Mouse (Mus musculus) limb, embryonic 12.5 days (tissue): Measurements from ENCODE around the gene Trim56. TPM values are rescaled to one million over a fixed set of nuclear protein-coding genes. Genes with fewer than 3 reads are reported as not detected.

Experiments
- ATAC-seq: fragments of 200-750 bp; cut with Nextera tagmentation; 2 replicates; pipeline ENCODE4 v1.8.0; 2017; ENCODE audit warnings: low read depth, moderate TSS enrichment; ENCODE audit not compliant: insufficient number of reproducible peaks, insufficient read depth, low FRiP score, low TSS enrichment
- H3K27ac ChIP-seq: fragments of 300-500 bp; sonication (generic); 2 replicates; pipeline ENCODE4 v1.5.1; 2016; ENCODE audit warnings: mild to moderate bottlenecking, moderate library complexity
- H3K27me3 ChIP-seq: fragments of 300-500 bp; sonication (generic); 2 replicates; pipeline ENCODE4 v1.6.1; 2016; ENCODE audit warnings: mild to moderate bottlenecking, moderate library complexity
- H3K36me3 ChIP-seq: fragments of 300-500 bp; sonication (generic); 2 replicates; pipeline ENCODE4 v1.6.1; 2016; ENCODE audit warnings: mild to moderate bottlenecking, moderate library complexity
- H3K4me1 ChIP-seq: fragments of 300-500 bp; sonication (generic); replicated peaks from 2 replicates; pipeline ENCODE4 v1.6.1; 2016
- H3K4me2 ChIP-seq: fragments of 300-500 bp; sonication (generic); 2 replicates; pipeline ENCODE4 v1.6.1; 2016; ENCODE audit warnings: mild to moderate bottlenecking, moderate library complexity
- H3K4me3 ChIP-seq: fragments of 300-500 bp; sonication (generic); replicated peaks from 2 replicates; pipeline ENCODE4 v1.5.1; 2016; ENCODE audit warnings: mild to moderate bottlenecking
- H3K9ac ChIP-seq: fragments of 300-500 bp; sonication (generic); replicated peaks from 2 replicates; pipeline ENCODE4 v1.6.1; 2016; ENCODE audit warnings: mild to moderate bottlenecking, moderate library complexity
- H3K9me3 ChIP-seq: fragments of 300-500 bp; sonication (generic); 2 replicates; pipeline ENCODE4 v1.6.1; 2016; ENCODE audit warnings: mild to moderate bottlenecking, moderate library complexity
- WGBS: fragments of 180-500 bp; shearing (Covaris S2); methylation state at CpG from one replicate; pipeline ENCODE4 v1.1.7; 2016; 5-methylcytosine and 5-hydroxymethylcytosine counted together
- polyA plus RNA-seq: library from polyadenylated mRNA; unstranded; fragments of >200 nt; fragmentation: Nextera tagmentation; extraction: Ambion mirVana; gene quantifications from 2 replicates; pipeline ENCODE4 v1.2.1, GENCODE M21; 2016

Trim56 gene
- polyA plus RNA-seq, 1 experiment from 2014 or later = 8.6 TPM

DNA sequence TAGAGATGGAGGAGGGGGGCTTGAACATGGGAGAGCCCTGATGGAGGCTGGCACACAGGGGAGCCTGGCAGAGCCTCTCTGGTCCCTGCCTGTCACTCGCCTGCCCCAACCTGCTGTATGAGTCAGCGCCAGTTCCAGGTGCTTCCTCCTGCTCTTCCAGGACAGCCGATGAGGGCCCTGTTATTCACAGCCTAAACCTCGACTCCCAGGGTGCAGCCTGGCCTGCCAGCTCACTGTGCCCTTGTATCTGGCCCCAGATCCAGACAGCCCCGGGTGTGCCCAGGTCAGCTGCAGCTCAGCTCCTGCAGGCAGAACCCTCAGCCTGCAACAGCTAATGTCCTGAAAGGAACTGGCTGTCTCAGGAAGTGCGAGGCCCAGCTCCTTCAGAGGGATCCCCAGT lies 24.4 kb downstream of the Trim56 start:
- Histone ChIP-seq H3K4me3 (no peak overlapping the region), H3K27ac (0 out of 2 replicates have a peak overlapping the region, but pooled peaks have one; percentile 31), H3K36me3 (no peaks in the 10 kb centered on the region), H3K27me3 (no peaks in the 10 kb centered on the region), H3K4me1 (0 out of 2 replicates have a peak, but pooled peaks cover 4% of the 10 kb centered on the region), H3K4me2 (no peak overlapping the region), H3K9me3 (0 out of 2 replicates have a peak, but pooled peaks cover 2% of the 10 kb centered on the region), H3K9ac (peak overlapping the region; percentile 42; the same call in 1 of the 2 replicates)
- 62% methylated on average over 6 of the region's 6 CpGs for whole genome bisulfite sequencing
- no peak for ATAC-seq

DNA sequence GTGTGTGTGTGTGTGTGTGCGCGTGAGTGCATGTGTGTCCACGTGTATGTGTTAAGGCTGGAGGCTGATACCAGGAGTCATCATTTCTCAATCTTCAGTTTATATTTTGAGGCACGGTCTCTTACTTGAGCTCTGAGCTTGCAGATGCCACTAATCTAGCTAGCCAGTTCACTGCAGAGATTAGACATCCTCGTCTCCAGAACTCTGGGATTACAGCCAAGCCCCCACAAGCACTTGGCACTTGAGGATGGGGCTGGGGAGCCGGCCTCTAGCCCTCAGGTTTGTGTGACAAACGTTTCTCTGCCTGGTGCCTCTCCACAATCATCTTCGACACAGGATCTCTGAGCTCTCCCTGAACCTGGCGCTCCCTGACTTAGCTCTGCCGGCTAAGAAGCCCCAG lies 25.1 kb downstream of the Trim56 start:
- Histone ChIP-seq H3K27ac (no peak overlapping the region), H3K4me3 (no peak overlapping the region), H3K4me1 (0 out of 2 replicates have a peak, but pooled peaks cover 4% of the 10 kb centered on the region), H3K27me3 (no peaks in the 10 kb centered on the region), H3K9ac (no peak overlapping the region), H3K36me3 (no peaks in the 10 kb centered on the region), H3K4me2 (no peak overlapping the region), H3K9me3 (0 out of 2 replicates have a peak, but pooled peaks cover 3% of the 10 kb centered on the region)
- 73% methylated on average over 10 of the region's 10 CpGs for WGBS
- ATAC-seq = no peak

DNA sequence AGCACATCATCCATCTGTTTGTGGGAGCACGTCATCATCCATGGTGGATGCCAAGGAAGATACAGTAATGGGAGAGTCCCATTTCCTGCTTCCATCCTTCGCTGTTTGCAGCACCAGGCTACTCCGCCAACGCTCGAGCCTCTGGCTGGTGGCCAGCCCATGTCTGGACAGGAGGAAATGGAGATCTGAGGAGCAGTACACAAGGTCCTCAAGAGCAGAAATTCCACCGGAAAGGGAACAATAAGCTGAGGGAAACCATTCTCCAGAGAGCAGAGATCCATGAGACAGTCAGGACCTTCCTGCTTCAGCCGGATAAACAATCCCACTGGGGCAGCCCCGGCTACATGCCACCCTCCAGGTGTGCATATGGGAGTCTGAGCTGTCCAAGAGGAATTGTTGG lies 28.6 kb downstream of the Trim56 start:
- Histone ChIP-seq H3K9me3 (0 out of 2 replicates have a peak, but pooled peaks cover 3% of the 10 kb centered on the region), H3K4me3 (no peak overlapping the region), H3K4me2 (no peak overlapping the region), H3K27ac (no peak overlapping the region), H3K27me3 (no peaks in the 10 kb centered on the region), H3K9ac (no peak overlapping the region), H3K36me3 (no peaks in the 10 kb centered on the region), H3K4me1 (0 out of 2 replicates have a peak, but pooled peaks cover 4% of the 10 kb centered on the region)
- WGBS = 93% methylated on average over 8 of the region's 8 CpGs
- no peak for ATAC-seq

DNA sequence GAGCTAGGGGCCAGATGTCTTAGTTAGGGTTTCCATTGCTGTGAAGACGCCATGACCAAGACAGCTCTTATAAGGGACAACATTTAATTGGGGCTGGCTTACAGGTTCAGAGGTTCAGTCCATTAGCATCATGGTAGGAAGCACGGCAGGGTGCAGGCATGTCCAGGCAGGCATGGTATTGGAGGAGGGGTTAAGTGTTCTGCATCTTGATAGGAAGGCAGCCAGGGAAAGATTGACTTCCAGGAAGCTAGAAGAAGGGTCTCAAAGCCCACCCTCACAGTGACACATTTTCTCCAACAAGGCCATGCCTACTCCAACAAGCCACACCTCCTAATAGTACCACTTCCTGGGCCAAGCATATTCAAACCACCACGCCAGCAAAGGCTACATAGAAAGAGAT lies 30.3 kb downstream of the Trim56 start:
- WGBS = 80% methylated on average over 3 of the region's 3 CpGs

DNA sequence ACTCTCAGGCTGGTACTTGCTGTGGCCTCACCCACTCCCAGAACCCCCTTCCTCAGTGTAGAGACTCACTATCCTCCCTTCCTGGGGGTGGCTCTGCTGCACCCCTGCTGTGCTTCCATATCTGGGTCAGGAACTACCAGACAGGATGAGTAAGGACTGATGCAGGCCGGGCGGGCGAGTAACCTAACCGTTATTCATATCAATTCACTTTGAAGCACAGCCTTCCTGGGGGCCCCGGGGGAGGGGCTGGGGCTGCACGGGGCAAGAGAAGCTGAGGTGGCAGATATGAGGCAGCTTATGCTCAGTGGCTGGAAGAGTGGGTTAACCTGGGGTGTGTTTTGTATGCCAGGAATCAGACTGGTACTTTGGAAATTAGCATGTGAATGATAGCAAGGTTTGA lies 31.0 kb downstream of the Trim56 start:
- Histone ChIP-seq H3K27ac (no peak overlapping the region), H3K4me3 (no peak overlapping the region), H3K4me1 (no peaks in the 10 kb centered on the region), H3K4me2 (no peak overlapping the region), H3K27me3 (no peaks in the 10 kb centered on the region), H3K9me3 (0 out of 2 replicates have a peak, but pooled peaks cover 7% of the 10 kb centered on the region), H3K36me3 (no peaks in the 10 kb centered on the region), H3K9ac (no peak overlapping the region)
- 78% methylated on average over 6 of the region's 6 CpGs for WGBS
- no peak for ATAC-seq

More for the DNA sequence above, 30.3 kb downstream of the Trim56 start:
- Histone ChIP-seq H3K9me3 (0 out of 2 replicates have a peak, but pooled peaks cover 7% of the 10 kb centered on the region), H3K4me1 (no peaks in the 10 kb centered on the region), H3K27me3 (no peaks in the 10 kb centered on the region), H3K27ac (no peak overlapping the region), H3K4me2 (no peak overlapping the region), H3K4me3 (no peak overlapping the region), H3K36me3 (no peaks in the 10 kb centered on the region), H3K9ac (no peak overlapping the region)
- ATAC-seq = no peak

DNA sequence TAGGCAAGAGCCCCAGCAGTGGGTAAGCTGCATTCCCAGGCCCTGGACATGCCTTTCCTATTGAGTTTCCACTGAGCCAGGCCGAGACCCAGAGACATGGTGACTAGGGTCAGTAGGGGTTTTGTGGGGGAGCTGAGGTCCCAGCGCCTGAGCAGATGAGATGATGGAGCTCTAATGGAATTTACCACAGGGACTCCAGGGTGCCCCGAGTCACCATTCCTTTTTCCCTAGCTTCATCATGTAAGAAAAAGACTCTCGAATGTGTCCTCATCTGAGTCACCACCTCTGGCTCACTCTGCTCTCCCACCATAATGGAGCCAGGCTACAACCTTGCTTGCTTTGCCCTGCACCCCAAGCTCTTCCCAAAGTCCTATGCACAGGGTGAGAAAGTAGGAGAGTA lies 33.0 kb downstream of the Trim56 start:
- H3K27me3 ChIP-seq = no peaks in the 10 kb centered on the region
- H3K36me3 ChIP-seq = no peaks in the 10 kb centered on the region
- no peak overlapping the region for H3K27ac ChIP-seq
- no peak overlapping the region for H3K4me2 ChIP-seq
- no peak overlapping the region for H3K9ac ChIP-seq
- 0 out of 2 replicates have a peak, but pooled peaks cover 6% of the 10 kb centered on the region for H3K4me1 ChIP-seq
- no peak for ATAC-seq
- H3K9me3 ChIP-seq = 0 out of 2 replicates have a peak, but pooled peaks cover 7% of the 10 kb centered on the region
- H3K4me3 ChIP-seq = no peak overlapping the region
- WGBS = 79% methylated on average over 4 of the region's 4 CpGs

DNA sequence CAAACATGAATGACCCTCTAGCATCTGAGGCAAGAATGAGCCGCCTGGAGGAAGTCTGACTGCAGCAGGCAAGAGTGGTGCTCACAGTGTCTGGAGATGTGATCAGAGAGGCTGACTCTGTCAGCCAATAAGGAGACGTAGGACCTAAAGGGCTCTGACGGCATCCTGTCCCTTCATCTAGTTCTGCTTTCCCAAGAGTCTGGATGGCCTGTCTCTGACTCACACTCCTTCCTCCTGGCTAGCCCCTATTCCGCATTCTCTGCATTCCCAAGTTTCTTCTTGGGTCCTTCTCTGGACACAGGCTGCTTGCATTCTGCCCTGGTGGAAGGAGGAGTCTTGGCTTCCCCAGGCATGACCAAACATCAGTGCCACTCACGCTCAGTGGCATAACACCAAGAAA lies 36.2 kb downstream of the Trim56 start:
- WGBS = 41% methylated on average over 5 of the region's 5 CpGs
- Histone ChIP-seq H3K27me3 (no peaks in the 10 kb centered on the region), H3K9me3 (0 out of 2 replicates have a peak, but pooled peaks cover 4% of the 10 kb centered on the region), H3K4me1 (0 out of 2 replicates have a peak, but pooled peaks cover 6% of the 10 kb centered on the region), H3K27ac (no peak overlapping the region), H3K4me3 (no peak overlapping the region), H3K4me2 (no peak overlapping the region), H3K36me3 (no peaks in the 10 kb centered on the region), H3K9ac (0 out of 2 replicates have a peak overlapping the region, but pooled peaks have one; percentile 23)
- no peak for ATAC-seq

DNA sequence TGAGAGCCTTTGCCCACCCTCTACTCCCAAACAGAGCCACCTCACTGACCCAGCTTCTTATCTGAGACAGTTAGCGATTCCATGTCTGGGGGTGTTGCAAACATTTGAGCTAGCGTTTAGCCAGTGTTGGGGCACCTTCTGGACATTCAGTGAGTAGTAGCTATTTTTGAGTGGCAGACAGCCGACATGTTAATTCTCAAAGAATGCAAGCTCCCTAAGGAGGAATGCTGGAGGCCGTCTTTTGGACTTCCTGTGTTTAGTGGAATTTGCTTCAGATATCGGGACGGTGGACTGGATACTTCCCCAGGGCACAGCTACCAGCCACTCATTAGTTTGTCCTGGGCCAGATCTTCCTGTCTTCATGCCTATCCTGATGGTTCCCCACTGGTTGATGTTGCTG lies 37.4 kb downstream of the Trim56 start:
- WGBS = 53% methylated on average over 6 of the region's 6 CpGs
- ATAC-seq = no peak

DNA sequence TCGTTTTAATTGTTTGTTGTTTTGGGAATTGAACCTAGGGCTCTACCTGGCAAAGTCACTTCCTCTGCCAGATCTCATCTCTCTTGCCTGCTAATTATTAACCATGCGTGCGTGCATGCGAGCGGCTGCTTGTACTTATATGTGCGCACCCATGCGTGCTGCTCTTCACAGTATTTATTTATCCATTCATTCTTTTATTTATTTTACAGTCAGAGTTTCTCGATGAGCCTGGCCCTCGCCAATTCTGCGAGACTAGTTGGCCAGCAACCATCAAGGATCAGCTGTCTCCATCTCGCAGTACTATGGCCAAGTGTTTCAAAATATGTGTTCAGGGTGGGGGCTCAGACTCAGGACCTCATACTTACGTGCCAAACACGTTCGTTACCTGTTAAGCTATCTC lies 38.0 kb downstream of the Trim56 start:
- no peak overlapping the region for H3K9ac ChIP-seq
- H3K9me3 ChIP-seq = 0 out of 2 replicates have a peak, but pooled peaks cover 4% of the 10 kb centered on the region
- no peaks in the 10 kb centered on the region for H3K27me3 ChIP-seq
- ATAC-seq = no peak
- 0 out of 2 replicates have a peak, but pooled peaks cover 12% of the 10 kb centered on the region for H3K4me1 ChIP-seq
- 91% methylated on average over 14 of the region's 14 CpGs for WGBS
- no peak overlapping the region for H3K27ac ChIP-seq
- no peak overlapping the region for H3K4me2 ChIP-seq
- H3K4me3 ChIP-seq = no peak overlapping the region
- H3K36me3 ChIP-seq = no peaks in the 10 kb centered on the region

More for the DNA sequence above, 37.4 kb downstream of the Trim56 start:
- 0 out of 2 replicates have a peak, but pooled peaks cover 4% of the 10 kb centered on the region for H3K9me3 ChIP-seq
- no peak overlapping the region for H3K9ac ChIP-seq
- no peak overlapping the region for H3K4me2 ChIP-seq
- H3K36me3 ChIP-seq = no peaks in the 10 kb centered on the region
- no peak overlapping the region for H3K4me3 ChIP-seq
- H3K27me3 ChIP-seq = no peaks in the 10 kb centered on the region
- H3K27ac ChIP-seq = no peak overlapping the region
- 0 out of 2 replicates have a peak, but pooled peaks cover 12% of the 10 kb centered on the region for H3K4me1 ChIP-seq

DNA sequence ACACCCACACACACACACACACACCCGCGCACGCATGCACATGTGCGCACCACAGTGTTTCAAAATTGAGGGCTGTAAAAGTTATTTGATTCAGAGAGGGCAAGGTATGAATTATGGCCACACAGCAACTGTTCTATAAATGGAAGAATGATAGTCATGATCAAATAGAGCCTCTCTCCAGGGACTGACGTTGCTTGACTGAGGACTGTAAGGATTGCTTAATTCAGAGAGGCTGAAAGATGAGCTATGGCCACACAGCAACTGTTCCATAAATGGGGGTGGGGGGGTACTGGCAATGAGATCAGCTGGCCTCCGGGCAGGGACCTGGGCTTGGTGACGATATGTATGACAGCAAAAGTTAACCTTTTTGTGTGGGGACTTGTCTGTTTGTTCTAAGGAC lies 38.8 kb downstream of the Trim56 start:
- Histone ChIP-seq H3K4me3 (no peak overlapping the region), H3K27ac (no peak overlapping the region), H3K4me1 (peaks cover 18% of the 10 kb centered on the region), H3K4me2 (no peak overlapping the region), H3K9ac (no peak overlapping the region), H3K27me3 (no peaks in the 10 kb centered on the region), H3K36me3 (no peaks in the 10 kb centered on the region), H3K9me3 (0 out of 2 replicates have a peak, but pooled peaks cover 4% of the 10 kb centered on the region)
- ATAC-seq = no peak
- 91% methylated on average over 7 of the region's 7 CpGs for WGBS

DNA sequence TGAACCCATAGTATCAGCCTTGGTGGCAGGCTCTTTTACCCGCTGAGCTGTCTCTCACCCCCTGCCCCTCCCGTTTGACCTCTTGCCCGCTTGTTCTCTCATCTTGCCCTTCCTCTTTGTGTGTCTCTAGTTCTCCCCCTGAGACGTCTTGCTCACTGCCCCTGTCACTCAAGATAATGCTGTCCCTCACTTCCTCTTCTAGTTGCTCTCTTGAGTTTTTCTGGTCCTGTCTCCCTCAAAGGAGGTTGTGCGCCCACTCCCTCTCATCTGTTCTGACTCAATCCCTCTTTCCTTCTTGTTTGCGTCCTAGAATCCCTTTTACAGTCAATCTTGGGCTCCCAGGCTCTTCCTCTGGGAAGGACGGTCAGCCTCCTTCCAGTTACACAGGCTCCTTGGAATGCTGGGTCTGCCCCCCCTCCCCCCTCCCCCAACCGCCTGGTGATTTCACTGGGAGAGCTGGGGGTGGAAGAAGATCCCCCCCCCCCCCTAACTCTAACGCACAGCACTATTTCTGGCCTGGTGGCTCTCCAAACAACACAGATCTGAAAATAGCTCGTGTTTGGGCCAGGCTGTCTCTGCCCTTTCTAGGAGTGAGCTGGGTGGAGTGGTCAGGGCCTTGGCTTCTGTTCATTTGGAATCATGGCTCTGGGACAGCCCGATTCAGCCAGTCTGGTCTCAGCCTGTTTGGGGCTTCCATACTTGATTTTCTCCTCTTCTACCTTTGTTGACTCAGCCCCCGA lies 39.6 kb downstream of the Trim56 start:
- WGBS = 55% methylated on average over 12 of the region's 12 CpGs
- Histone ChIP-seq H3K9me3 (no peaks in the 10 kb centered on the region), H3K27ac (no peak overlapping the region), H3K4me1 (peaks cover 19% of the 10 kb centered on the region), H3K36me3 (no peaks in the 10 kb centered on the region), H3K27me3 (no peaks in the 10 kb centered on the region), H3K9ac (no peak overlapping the region), H3K4me3 (no peak overlapping the region), H3K4me2 (no peak overlapping the region)
- no peak for ATAC-seq
